Mouse (Mus musculus): ENCODE data around the gene Igf2r. TPM values are rescaled to one million over a fixed set of nuclear protein-coding genes. Genes with fewer than 3 reads are reported as not detected.
A peak's percentile ranks its signal among the peaks of the same experiment; 100 is the strongest.

Igf2r gene
- polyA plus RNA-seq, 1 experiment from 2014 or later = 11.2 TPM

- ATAC-seq = no peak
- Histone ChIP-seq H3K27ac (no peak overlapping the region), H3K36me3 (no peaks in the 10 kb centered on the region), H3K9ac (replicated peaks) (no peak overlapping the region), H3K4me3 (replicated peaks) (no peak overlapping the region), H3K9me3 (no peaks in the 10 kb centered on the region), H3K4me2 (replicated peaks) (no peak overlapping the region), H3K4me1 (replicated peaks) (no peaks in the 10 kb centered on the region), H3K27me3 (no peaks in the 10 kb centered on the region)
- 67% methylated on average over 3 of the region's 3 CpGs for WGBS
Measured at GRCm38 (mm10) chr17:12673871-12674270, 95.6 kb downstream of the Igf2r start.

- Histone ChIP-seq H3K9ac (replicated peaks) (no peak overlapping the region), H3K4me1 (replicated peaks) (no peaks in the 10 kb centered on the region), H3K4me3 (replicated peaks) (no peak overlapping the region), H3K9me3 (no peaks in the 10 kb centered on the region), H3K27me3 (no peaks in the 10 kb centered on the region), H3K4me2 (replicated peaks) (no peak overlapping the region), H3K36me3 (no peaks in the 10 kb centered on the region), H3K27ac (no peak overlapping the region)
- no peak for ATAC-seq
- 84% methylated on average over 7 of the region's 7 CpGs for WGBS
Measured at GRCm38 (mm10) chr17:12672285-12672790, 97.1 kb downstream of the Igf2r start.

GRCm38 (mm10) chr17:12671029-12671605 is 98.3 kb downstream of the Igf2r start:
- no peak for ATAC-seq
- WGBS = 92% methylated on average over 5 of the region's 5 CpGs

DNA sequence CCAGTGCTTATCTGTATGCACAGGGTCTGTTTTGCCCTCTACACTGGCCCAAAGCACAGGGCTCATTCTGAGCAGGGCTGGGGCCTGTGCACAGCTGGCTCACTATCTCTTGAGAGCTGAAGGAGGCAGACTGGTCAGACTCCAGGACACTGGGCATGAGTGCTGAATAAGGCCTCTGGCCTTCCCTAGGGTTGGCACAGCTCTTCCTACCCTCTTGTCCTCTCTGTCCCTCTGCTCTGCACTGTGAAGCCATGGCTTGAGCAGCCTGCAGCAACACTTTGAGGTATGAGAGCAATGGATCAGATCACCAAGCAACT is 100.1 kb downstream of the Igf2r start:
- H3K4me3 ChIP-seq (replicated peaks) = no peak overlapping the region
- no peaks in the 10 kb centered on the region for H3K4me1 ChIP-seq (replicated peaks)
- H3K27ac ChIP-seq = peak overlapping the region; percentile 19; the same call in 1 of the 2 replicates
- no peaks in the 10 kb centered on the region for H3K9me3 ChIP-seq
- no peaks in the 10 kb centered on the region for H3K27me3 ChIP-seq
- H3K9ac ChIP-seq (replicated peaks) = no peak overlapping the region
- no peak for ATAC-seq
- H3K36me3 ChIP-seq = no peaks in the 10 kb centered on the region
- no peak overlapping the region for H3K4me2 ChIP-seq (replicated peaks)

More at GRCm38 (mm10) chr17:12671029-12671605, 98.3 kb downstream of the Igf2r start:
- no peaks in the 10 kb centered on the region for H3K27me3 ChIP-seq
- H3K9ac ChIP-seq (replicated peaks) = no peak overlapping the region
- H3K4me2 ChIP-seq (replicated peaks) = no peak overlapping the region
- no peak overlapping the region for H3K27ac ChIP-seq
- no peaks in the 10 kb centered on the region for H3K4me1 ChIP-seq (replicated peaks)
- H3K36me3 ChIP-seq = no peaks in the 10 kb centered on the region
- H3K4me3 ChIP-seq (replicated peaks) = no peak overlapping the region
- no peaks in the 10 kb centered on the region for H3K9me3 ChIP-seq

DNA sequence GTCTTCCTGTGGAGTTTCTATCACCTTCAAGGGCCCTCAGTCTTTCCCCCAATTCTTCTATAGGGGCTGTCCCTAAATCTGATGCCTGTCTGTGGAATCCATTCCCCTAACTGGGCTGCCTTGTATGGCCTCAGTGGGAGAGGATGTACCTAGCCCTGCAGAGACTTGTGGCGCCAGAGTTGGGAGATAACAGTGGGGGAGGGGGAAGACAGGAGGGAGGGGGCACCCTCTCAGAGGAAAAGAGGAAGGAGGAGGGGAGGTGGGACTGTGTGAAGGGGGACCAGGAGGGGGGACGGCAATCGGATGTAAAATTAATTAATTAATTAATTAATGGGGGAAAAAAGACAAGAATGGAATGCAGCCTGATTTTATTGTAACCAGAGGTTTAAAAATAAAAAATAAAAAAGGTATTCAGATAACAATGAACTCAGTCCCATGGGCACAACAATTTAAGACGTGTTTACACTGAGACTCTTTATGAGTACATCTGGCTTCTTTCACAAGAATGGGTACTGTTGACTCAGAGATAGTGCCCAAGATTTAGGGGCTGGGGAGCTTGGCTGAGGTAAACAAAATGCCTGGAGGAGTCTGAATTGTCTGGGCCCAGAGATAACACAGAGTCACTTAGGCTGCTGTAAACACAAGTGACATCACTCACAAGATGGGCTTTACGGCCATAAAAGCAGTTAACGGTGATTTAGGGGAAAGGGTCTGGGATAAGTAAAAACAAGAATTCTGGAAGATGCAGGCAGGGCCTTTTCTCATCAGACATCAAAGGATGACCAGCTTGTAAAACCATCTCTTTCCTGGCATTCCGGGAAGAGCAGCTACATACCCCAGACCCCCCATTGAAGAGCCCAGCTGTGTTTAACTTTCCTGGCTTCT is 100.7 kb downstream of the Igf2r start:
- WGBS = 56% methylated on average over 7 of the region's 7 CpGs
- ATAC-seq = no peak
- peak overlapping the region; percentile 19; the same call in 1 of the 2 replicates for H3K27ac ChIP-seq

DNA sequence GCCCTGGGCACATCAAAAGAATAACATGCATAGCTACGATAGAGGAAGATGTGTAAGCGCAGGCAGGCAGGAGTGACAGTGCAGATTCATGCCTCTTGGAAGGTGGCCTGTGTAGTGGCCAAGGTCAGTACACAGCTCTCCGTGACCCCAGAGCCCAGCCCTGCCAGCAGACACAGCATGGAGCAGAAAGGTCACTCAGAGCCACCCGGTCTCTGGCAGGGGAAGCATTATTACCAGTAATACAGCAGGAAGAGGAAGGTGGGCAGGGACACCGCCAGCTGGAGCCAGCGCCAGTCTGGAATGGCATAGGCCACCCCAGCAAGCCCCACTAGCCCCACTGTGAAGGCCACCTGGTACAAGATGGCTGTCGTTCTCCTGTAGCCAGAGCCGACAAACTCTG is 105.3 kb downstream of the Igf2r start:
- H3K4me1 ChIP-seq (replicated peaks) = no peaks in the 10 kb centered on the region
- ATAC-seq = no peak
- 0 out of 2 replicates have a peak overlapping the region, but pooled peaks have one; percentile 32 for H3K9ac ChIP-seq (replicated peaks)
- H3K4me3 ChIP-seq (replicated peaks) = no peak overlapping the region
- 74% methylated on average over 8 of the region's 8 CpGs for WGBS
- H3K4me2 ChIP-seq (replicated peaks) = no peak overlapping the region
- no peaks in the 10 kb centered on the region for H3K27me3 ChIP-seq
- no peak overlapping the region for H3K27ac ChIP-seq
- H3K9me3 ChIP-seq = no peaks in the 10 kb centered on the region
- H3K36me3 ChIP-seq = no peaks in the 10 kb centered on the region

More for the DNA sequence above, 100.7 kb downstream of the Igf2r start:
- H3K36me3 ChIP-seq = no peaks in the 10 kb centered on the region
- no peak overlapping the region for H3K4me3 ChIP-seq (replicated peaks)
- H3K9me3 ChIP-seq = no peaks in the 10 kb centered on the region
- H3K4me1 ChIP-seq (replicated peaks) = no peaks in the 10 kb centered on the region
- H3K9ac ChIP-seq (replicated peaks) = no peak overlapping the region
- H3K4me2 ChIP-seq (replicated peaks) = no peak overlapping the region
- no peaks in the 10 kb centered on the region for H3K27me3 ChIP-seq

DNA sequence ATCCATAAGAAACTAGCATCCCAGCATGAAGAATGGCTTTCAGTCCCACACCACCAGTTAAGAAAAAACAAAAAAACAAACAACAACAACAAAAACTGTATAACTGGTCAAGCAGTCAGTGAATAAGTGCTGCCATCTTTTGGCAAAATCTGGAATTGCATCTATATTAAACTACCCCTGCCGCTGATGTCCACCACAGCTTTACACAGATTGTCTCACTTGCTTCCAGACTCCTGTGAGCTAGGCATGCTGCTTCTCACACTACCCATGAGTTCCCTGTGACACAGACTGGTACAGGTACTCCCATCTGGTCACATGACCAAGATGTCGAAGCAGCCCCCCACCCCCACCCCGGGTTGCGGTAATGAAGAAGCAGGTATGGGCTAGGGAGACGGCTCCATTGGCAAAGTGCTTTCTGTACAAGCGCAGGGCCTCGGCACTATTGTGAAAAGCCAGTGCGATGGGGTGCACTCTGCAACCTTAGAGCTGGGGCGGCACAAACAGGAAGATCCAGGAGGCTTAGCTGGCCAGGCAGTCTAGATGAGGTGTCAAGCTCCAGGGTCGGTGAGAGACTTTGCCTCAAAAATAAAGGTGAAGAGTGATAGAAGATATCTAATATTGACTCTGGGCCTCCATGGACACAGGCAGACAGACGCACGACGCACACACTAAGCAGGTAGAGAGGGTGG is 108.7 kb downstream of the Igf2r start:
- Histone ChIP-seq H3K27ac (no peak overlapping the region), H3K4me3 (replicated peaks) (no peak overlapping the region), H3K4me2 (replicated peaks) (no peak overlapping the region), H3K36me3 (no peaks in the 10 kb centered on the region), H3K27me3 (no peaks in the 10 kb centered on the region), H3K4me1 (replicated peaks) (no peaks in the 10 kb centered on the region), H3K9ac (replicated peaks) (no peak overlapping the region), H3K9me3 (no peaks in the 10 kb centered on the region)
- peak; percentile 57; the same call in 1 of the 2 replicates for ATAC-seq
- WGBS = 76% methylated on average over 13 of the region's 13 CpGs

DNA sequence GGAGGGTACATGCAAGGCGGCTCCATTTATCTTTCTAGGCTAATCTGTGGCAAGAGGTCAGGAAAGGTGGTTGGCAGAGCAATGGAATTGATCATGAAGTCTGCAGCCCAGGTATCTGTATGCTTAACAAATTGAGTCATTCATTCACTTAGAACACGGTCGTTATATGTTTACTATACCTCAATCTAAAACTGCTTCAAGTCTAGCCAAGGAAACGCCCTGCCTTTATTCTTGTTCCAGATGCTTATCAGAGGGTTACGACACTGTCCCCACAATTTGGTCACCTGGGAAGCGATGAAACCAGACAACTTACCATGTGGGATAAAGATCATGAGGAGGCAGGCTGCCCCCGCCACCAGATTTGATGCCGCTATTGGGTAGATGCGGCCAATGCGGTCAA is 110.2 kb downstream of the Igf2r start:
- no peak overlapping the region for H3K9ac ChIP-seq (replicated peaks)
- H3K27me3 ChIP-seq = no peaks in the 10 kb centered on the region
- WGBS = 94% methylated on average over 10 of the region's 10 CpGs
- H3K9me3 ChIP-seq = no peaks in the 10 kb centered on the region
- H3K4me2 ChIP-seq (replicated peaks) = no peak overlapping the region
- no peak overlapping the region for H3K4me3 ChIP-seq (replicated peaks)
- H3K36me3 ChIP-seq = no peaks in the 10 kb centered on the region
- H3K4me1 ChIP-seq (replicated peaks) = no peaks in the 10 kb centered on the region
- ATAC-seq = no peak
- no peak overlapping the region for H3K27ac ChIP-seq

DNA sequence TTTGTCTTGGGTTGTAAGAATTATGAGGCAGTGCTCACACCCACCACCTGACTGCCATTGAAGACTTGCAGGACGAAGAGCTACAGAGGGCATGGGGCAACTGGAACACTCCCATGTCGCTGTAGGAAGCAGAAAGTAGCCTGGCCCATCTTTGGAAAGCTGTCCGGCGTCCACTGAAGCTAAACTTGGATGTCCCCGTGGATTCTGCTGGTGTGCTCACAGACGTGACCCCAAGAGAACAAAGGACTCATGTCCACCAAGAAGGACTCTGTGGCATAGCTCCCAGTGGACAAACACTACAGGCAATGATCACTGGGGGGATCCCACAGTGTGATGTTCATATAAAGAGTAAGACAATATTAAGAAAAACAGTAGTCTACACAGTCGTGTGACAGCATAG is 110.7 kb downstream of the Igf2r start:
- Histone ChIP-seq H3K27me3 (no peaks in the 10 kb centered on the region), H3K9me3 (no peaks in the 10 kb centered on the region), H3K4me1 (replicated peaks) (no peaks in the 10 kb centered on the region), H3K36me3 (no peaks in the 10 kb centered on the region), H3K4me3 (replicated peaks) (no peak overlapping the region), H3K4me2 (replicated peaks) (no peak overlapping the region), H3K9ac (replicated peaks) (no peak overlapping the region), H3K27ac (no peak overlapping the region)
- ATAC-seq = no peak
- 84% methylated on average over 7 of the region's 7 CpGs for WGBS

DNA sequence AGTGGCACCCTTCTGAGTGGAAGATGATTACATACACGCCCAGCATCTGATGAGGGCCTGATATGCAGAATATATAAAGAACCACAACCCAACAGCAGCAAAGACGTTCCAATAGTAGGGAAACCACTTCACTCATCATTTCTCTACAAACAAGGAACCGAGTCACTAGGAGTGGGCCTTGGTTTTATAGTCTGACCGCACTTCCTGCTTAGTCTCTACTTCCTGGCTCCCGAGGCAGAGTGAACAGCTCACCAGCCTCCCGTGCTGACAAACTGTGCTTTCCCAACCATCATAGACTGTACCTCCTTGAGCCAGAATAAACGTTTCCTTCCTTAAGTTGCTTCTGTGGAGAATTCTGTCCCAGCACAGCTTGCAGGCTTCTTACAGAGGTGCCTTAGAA is 113.6 kb downstream of the Igf2r start:
- WGBS = 86% methylated on average over 7 of the region's 7 CpGs
- Histone ChIP-seq H3K9ac (replicated peaks) (no peak overlapping the region), H3K27me3 (no peaks in the 10 kb centered on the region), H3K4me2 (replicated peaks) (no peak overlapping the region), H3K9me3 (no peaks in the 10 kb centered on the region), H3K4me3 (replicated peaks) (no peak overlapping the region), H3K4me1 (replicated peaks) (no peaks in the 10 kb centered on the region), H3K36me3 (no peaks in the 10 kb centered on the region), H3K27ac (no peak overlapping the region)
- ATAC-seq = no peak

- Histone ChIP-seq H3K4me3 (replicated peaks) (no peak overlapping the region), H3K36me3 (no peaks in the 10 kb centered on the region), H3K27me3 (no peaks in the 10 kb centered on the region), H3K27ac (no peak overlapping the region), H3K9me3 (no peaks in the 10 kb centered on the region), H3K4me1 (replicated peaks) (no peaks in the 10 kb centered on the region), H3K9ac (replicated peaks) (no peak overlapping the region), H3K4me2 (replicated peaks) (no peak overlapping the region)
- 64% methylated on average over 3 of the region's 3 CpGs for WGBS
- ATAC-seq = no peak
Measured at GRCm38 (mm10) chr17:12654061-12654460, 115.4 kb downstream of the Igf2r start.

- Histone ChIP-seq H3K27me3 (no peaks in the 10 kb centered on the region), H3K4me1 (replicated peaks) (no peaks in the 10 kb centered on the region), H3K4me3 (replicated peaks) (no peak overlapping the region), H3K9ac (replicated peaks) (no peak overlapping the region), H3K9me3 (no peaks in the 10 kb centered on the region), H3K36me3 (no peaks in the 10 kb centered on the region), H3K4me2 (replicated peaks) (no peak overlapping the region), H3K27ac (no peak overlapping the region)
- no peak for ATAC-seq
- 93% methylated on average over 11 of the region's 11 CpGs for WGBS
Measured at GRCm38 (mm10) chr17:12652604-12653003, 116.9 kb downstream of the Igf2r start.

Measured in midbrain, embryonic 13.5 days (tissue).